Mouse (Mus musculus) adrenal gland (tissue): ENCODE data around the gene P2rx1.

Experiments used
- intact Hi-C: fragments of 180-260 bp; cut with DNase I; formaldehyde crosslinking; loops from one replicate; pipeline ENCODE4 v1.15.1; 2025

P2rx1 gene

DNA sequence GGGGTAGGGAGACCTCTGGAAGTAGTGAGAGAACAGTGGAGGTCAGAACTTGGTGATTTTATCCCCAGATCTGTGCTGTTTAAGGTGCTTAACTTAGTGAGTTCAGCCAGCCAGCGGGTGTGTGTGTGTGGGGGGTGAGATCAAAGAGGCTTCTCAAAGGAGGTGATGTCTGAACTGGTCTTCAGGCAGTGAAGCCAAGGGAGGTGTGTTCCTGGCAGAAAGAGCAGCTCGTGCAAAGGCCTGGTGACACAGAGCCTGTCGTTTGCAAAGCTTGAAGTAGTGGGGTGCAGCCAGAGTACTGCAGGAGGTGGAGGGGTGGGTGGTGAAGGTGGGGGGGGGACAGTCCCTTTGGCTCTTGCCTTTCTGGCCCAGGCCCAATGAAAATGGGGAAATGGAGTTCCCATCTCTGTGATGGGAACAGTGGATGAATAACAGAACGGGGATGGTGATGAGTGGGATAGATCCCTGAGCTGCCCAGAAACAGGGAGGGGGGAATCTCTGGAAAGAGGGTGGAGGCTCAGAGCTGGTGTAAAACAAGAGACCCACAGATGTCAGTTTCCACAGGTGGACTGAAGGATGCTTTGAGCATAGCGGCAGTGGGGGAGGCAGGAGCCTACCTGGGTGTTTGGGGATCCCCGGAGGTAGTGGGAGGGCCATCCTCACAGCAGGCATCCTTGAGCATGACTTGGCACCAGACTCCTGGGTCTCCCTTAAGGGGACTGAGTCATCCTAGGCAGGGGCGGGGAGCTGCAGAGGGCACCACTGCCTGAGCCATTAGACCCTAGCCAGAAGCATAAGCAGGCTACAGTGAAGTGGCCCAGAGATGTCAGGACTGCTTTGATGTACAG, 22.3 kb downstream of the P2rx1 start:
- intact Hi-C loops = no loop called here

DNA sequence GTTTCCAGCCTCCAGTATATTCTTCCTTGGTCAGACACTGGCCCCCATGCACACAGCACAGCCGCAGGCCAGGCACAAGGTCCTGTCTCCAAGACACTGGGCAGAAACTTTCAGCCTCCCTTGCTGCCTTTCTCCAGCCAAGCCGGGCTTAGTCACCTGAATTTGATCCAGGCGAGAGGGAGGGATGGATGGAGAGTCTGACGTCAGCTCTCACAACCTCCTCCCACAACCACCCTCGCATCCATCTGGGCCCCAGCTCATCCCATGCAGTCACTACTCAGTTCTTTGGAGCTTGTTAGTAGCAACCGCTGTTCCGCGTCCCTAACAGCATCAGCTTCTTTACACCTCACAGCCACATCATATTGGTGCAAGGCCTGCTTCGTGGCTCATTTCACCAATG, 24.2 kb downstream of the P2rx1 start:
- intact Hi-C loops = no loop called here

DNA sequence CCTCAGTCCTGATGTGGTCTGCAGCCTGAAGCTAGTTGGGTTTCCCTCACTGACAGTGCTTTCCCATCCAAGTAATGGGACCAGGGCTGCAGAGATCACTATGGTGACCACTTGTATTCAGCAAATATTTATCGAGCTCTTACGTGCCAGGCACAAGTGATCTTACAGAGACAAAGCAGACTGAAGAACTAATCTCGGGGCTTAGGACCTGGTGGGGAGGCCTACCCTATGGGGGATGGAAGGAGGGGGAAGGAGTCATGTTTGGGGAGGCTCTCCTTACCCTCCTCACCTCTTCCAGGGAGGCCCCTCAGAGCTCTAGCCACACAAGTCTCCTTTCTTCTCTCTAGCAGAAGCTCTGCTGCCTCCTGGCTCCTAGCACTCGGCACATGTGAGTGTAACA, 24.9 kb downstream of the P2rx1 start:
- intact Hi-C loops = no loop called here

DNA sequence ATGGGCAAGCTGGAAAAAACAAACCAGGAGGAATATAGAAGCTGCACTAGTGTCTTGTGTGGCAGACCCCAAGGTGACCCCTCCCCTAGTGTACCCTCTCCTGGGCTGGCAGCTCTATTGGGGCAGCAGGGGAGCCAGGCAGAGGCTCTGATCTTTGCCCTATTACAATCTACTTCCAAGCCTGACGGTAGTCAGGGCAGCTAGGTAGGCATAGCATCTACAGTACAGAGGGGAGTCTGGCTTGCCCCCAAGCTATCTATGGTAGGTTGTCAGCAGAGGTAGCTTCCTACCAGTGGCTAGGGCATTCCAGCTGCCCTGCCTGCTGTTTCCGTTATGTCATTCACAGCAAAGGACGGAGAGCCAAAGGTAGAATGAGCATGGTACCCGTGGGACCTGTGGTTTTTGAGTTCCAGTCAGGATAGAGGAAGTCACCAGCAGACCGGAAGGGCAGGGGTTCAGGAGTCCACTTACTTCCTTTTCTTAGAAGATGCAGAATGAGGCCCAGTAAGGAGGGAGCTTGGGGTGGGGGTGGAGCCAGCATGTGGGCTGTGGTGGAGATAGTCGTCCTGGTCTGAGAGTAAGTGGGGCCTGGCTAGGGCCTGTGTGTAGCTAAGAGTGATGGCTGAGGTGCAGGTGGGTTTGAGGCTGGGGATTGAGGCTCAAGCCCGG, 25.5 kb downstream of the P2rx1 start:
- intact Hi-C loops = no loop called here

DNA sequence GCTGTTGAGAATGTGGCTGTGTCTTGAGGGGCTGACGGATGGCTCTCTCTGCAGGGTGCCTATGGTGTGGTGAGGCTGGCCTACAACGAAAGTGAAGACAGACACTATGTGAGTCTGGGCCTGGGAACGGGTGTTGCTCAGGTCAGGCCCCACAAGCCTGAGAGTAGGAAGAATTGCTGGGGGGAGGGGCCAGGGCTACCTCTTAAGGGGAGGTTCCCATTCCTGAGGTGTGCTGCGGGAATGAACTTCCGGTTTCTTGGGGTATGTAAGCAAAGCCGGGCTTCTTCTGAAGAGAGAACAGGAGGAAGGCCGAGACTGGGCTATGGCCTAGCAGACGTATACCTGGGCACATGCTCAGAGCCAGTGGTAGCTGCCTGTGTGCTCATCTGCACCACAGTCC, 28.1 kb downstream of the P2rx1 start:
- intact Hi-C loops = no loop called here

DNA sequence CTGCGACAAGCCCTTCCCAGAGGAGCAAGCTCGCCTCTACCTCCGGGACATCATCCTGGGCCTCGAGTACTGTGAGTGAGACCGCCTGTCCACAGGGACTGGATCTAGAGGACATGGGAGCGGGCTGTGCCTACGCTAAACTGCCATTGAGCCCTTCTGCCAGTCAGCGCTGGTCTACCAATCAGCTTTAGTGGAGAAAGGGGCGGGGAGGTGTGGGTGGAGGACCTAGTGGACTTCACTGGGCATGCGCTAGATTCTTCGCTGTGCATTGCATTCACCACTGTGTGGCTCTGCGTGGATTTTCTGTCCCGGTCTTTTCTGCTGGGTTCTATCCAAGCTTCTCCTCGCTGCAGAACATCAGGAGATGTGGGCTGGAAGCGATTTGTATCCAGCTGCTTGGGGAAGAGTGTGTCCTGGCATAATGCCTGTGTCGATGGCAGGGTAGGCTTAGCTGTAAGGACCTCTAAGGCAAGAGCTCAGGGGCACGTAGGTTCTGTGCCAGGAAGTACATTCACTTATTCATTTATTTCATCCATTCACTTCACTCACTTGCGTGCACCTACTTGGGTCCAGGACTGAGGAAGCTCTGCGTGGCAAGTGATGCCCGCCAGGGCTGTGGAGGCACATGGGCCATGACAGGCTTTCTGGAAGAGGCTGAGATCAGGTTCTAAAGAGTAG, 32.1 kb downstream of the P2rx1 start:
- intact Hi-C loops = no loop called here

DNA sequence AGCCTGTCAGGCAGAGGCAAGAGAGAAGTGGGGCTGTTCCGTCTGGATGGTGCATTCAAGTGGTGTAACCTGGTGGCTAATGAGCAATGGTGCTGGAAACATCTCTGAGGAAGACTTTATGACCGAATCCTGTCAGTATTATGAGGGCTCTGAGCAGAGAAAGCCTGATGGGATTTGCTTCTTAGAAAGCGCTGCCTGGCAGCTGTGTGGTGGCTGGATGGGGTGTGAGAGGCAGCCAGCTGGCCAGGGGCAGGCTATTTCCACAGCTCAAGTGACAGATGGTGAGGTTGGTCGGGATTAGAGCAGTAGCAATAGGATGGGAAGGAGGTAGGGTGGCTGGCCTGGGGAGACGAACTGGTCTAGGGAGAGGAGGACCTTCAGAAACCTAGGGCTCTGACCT, 32.6 kb downstream of the P2rx1 start:
- intact Hi-C loops = no loop called here

DNA sequence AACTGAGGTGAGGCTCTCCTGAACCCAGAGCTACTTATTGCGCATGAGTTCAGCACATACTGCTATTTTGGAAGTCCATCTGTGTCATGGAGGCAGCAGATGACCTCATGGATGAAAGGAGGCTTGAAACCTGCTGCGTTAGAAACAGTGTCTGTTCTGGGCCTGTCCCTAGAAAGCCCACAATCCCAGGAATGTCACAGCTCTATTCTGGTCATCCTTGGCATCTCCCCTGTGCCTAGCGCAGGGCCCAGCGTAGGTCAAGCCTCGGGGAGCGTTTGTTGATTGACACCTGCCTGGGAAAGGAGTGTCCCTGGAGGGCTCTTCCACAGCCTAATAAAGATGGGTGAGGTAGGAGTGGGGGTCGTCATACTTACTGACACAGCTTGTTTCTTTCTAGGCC, 37.2 kb downstream of the P2rx1 start:
- intact Hi-C loops = no loop called here

DNA sequence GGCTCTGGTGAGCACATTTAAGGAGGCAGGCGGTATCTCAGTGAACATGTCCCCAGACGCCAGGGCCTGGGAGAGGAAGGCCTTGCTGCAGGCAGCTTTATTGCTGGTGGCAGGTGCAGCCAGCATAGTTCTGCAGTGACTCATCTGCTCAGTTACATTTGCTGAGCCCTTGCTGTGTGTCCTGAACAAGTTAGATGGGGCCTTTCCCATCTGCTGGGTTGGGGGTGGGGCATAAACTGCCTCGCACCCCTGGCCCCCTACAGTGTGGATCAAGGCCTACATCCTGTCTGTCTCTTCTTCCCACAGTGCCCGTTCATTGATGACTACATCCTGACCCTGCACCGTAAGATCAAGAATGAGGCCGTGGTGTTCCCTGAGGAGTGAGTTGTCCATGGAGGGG, 38.0 kb downstream of the P2rx1 start:
- intact Hi-C loops = no loop called here

DNA sequence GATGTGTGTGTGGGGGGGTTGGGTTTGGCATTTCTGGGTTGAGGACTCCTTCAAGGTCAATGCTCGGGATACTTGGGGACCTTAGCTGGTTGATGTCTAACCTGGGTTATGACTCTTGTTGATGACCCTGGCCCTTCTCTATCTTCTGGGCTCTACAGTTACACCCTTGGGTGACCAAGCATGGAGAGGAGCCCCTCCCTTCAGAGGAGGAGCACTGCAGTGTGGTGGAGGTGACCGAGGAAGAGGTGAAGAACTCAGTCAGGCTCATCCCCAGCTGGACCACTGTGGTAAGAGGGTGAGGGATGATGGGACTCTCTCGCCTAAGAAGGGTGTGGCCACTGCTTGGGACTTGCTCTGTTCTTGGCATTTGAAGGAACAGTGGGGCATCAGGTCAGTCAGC, 38.8 kb downstream of the P2rx1 start:
- intact Hi-C loops = no loop called here

DNA sequence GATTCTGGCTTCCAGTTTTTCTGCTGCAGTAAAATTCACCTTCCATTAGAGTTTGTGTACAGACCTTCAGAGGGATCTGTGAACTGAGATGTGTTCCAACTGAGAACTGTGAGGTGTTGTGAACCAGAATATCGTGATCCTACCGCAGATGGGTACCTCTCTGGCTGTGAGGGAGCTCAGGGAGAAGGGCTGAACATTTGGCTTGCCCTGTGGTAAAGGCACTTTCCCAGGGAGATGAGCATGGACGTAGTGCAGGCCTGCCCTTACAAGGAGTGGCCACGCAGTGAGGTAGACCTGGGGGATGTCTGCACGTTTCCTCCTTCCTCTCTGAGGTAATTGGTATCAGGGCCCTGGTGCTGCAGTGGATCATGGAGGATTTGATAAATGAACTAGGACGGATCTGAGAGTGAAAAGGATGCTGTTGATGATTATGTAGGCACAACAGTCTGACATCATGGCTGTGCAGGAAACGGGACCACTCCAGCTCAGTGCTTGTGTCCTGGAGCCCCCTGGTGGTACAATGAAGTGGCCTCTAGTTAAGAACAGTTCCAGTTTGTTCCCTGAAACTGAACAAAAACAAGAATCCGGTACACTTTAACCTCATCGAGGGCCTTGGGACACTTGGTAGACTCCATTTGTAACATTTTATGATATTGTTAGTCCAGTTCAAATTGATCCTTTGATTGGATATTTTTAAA, 40.3 kb downstream of the P2rx1 start:
- intact Hi-C loops = loop anchor here (1.0 kb wide), 1 partner anchor 33 kb away; no protein-coding TSS in a partner anchor

DNA sequence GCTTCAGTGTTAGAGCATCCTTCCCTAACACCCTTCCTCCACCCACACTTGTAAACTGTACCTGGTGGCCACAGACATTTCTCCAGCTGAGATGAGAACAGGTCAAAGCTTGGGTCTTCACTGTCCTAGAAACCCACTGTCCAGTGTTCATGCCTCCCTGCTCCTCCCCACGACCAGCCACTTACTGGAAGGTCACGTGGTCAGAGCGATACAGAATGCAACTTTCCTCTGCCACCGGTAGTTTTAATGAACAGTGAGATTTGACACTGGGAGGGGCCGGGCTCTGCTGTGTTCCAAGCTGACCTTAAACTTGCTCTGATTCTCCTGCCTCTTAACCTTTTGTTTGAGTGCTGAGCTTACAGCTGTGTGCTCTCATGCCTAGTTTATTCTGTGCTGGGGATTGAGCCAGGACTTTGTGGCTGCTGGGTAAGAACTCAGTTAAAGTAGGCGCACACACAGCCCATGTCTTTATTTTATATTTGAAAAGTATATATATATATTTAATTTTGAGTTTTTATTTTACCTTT, 45.4 kb downstream of the P2rx1 start:
- intact Hi-C loops = no loop called here

DNA sequence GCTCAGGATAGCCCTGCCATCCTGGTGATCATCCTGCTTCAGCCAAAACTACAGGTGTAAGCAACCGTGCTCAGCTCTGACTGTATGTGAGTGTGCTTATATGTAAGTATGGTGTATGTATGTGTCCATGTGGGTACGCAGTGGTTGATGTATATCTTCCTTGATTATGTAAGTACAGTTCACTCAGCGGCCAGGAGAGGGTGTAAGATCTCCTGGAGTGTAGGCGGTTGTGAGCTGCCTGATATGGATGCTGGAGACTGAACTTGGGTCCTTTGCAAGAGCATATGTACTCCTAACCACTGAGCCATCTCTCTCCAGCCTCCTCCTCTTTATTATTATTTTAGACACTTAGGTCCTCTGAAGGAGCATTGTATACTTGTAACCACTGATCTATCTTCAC, 45.9 kb downstream of the P2rx1 start:
- intact Hi-C loops = no loop called here

DNA sequence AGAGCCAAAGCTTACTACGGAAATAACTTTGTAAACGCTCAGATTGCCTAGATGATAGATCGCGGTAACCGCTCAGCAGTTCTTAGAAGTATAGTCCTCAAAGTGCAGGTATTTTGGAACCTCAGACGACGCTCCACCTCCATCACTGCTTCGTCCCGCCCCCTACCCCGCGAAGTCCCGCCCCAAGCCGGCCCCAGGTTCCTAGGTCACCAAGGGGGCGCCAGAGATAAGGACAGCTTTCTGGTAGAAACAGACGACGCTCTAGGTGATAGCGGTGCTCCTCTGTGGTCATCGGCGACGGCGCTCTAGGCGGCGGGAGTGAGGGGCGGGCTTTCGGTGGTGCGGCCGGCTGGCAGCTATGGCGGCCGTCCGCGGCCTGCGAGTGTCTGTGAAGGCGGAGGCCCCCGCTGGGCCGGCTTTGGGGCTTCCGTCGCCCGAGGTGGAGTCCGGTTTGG, 48.7 kb downstream of the P2rx1 start, which contains the start of gene Ncbp3:
Ncbp3 (plus strand) TSS at position 242 of the 455 bp plus-strand sequence.
- intact Hi-C loops = no loop called here

DNA sequence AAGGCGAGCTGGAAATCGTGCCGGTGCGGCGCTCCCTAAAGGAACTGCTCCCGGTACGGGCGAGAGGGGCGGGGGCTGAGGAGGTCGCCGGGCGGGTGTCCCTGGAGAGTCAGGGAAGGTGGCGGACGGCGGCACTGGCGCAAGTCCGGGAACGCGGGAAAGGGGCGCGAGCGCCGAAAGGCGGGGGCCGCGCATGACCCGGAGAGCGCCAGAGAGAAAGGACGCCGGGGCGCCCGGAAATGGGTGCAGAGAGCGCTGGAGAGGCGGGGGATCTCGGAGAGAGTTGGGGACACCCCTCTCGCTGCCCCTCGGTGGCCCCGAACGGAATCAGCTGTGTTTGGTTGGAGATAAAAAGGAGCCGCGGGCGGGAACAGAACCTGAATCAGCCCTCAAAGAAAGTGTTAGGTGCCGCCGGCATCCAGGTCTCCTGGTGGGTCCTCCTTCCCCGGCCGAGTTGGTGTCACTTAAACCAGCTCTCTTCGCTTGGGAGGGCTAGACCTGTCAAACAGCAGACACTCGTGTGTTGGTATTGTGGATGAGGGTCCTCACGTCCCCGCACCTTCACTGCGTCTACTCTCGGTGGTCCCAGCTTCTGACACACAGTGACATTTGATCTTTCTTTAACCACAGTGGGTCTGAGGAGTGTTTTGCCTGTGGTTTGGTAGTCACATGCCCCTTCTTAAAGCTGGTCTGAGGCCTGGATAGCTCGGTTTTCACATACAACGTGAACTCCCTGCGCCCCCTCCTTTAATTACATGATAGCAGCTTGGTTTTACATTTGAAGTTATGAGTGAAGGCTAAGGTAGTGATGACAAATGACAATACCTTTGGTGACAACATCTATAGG, 49.4 kb downstream of the P2rx1 start:
- intact Hi-C loops = loop anchor here (2.0 kb wide), 1 partner anchor 41 kb away; no protein-coding TSS in a partner anchor

DNA sequence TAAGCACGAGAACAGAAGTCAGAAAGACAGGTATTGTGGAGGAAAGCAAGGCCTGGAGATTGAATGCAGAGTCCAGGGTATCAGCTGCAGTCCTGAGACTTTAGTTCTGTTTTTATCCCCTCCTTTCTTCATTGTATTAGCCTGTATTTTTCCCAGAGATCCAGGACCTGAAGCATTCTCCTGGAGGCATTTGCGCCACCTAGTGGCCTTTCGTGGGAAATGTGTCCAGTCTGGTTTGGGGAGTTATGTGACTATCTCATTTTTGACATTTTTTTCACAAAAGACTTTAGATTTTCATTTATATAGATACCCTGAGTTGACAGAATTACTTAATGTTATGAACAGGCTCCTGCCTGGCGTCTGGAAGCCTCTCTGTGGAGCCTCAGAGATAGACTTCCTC, 50.4 kb downstream of the P2rx1 start:
- intact Hi-C loops = loop anchor here (2.0 kb wide), 1 partner anchor 43 kb away; no protein-coding TSS in a partner anchor

DNA sequence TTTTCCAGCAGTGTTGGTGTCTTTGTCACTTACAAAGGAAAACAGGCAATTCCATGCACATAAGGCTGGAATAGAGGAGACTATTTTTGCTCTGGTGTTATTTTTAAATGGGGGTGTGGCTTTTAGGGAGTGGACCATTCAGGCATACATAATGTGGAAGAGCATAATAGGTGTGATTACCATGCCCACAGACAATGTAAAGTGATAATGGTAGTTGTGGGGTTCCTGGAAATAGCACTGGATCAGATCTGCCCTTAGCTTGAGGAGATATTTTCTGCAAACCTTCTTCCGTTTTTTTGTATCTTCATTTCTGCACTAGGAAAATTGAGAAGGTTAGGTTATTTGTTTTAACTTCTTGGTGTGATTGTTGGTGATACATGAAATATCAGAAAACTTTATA, 53.9 kb downstream of the P2rx1 start:
- intact Hi-C loops = no loop called here

DNA sequence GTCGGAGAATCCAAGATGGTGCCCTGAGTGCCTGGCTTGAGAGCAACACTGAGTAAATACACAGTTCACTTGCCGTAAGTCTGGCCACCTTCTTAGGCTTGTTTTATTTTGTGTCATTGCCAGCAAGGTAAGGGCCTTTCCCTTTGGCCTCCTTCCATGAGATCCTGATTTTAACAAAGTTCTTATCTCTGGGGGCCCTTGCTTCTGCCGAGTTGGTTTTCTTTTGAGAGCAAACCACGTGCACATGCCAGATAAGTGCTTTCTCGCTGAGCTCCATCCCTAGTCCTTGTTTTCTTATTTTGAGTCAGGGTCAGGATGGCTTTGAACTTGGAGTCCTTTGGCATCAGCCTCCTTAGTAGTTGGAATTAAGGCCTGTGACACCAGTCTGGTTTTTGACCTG, 58.8 kb downstream of the P2rx1 start:
- intact Hi-C loops = no loop called here

DNA sequence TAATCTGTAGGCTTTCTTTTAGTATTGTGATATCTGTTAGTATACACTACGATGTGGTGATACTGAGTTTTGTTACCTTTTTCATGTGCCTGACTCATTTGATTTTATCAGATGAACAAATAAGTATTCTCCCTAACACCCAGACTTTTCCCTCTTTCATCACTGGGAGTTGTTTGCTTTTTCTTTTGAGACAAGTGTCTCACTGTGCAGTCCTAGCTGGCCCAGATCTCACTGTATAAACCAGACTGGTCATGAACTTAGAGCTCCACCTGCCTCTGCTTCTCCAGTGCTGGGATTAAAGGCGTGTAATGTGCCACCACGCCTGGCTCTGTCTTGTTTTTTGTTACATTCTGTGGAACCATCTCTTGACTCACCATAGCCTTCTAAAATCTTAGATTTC, 60.7 kb downstream of the P2rx1 start:
- intact Hi-C loops = no loop called here

DNA sequence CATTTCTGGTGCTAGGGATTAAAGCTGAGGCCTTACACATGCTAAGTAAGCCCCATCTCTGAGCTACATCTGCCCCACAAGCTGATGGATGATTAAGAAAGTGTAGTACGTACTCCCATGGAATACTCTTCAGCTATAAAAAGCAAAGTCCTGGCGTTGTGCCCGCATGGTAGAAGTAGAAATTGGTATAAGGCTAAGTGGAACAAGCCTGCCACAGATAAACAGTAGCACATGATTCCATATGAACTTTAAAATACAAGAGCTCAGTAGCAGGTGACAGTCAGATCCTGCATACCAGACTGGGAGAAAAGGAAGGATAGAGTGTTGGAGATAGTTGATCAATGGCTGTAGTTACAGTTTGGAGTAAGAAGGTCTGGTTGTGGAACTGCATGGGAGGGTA, 62.5 kb downstream of the P2rx1 start:
- intact Hi-C loops = no loop called here
